Mouse (Mus musculus) liver, adult 2 months (tissue): Measurements from ENCODE around the gene Dusp27. TPM values are rescaled to one million over a fixed set of nuclear protein-coding genes. Genes with fewer than 3 reads are reported as not detected.

Source experiments
- DNase-seq: peaks from one replicate; pipeline ENCODE4 v3.0.0-alpha.2; 2011; ENCODE audit warnings: low read depth, low spot score; ENCODE audit errors: extremely low read depth
- H3K27ac ChIP-seq: fragments of 200-500 bp; replicated peaks from 2 replicates; pipeline ENCODE4 v1.5.1; 2012; ENCODE audit warnings: low read depth, mild to moderate bottlenecking, control low read depth, inconsistent platforms, low read length; ENCODE audit not compliant: insufficient read depth
- H3K27me3 ChIP-seq: fragments of 200-500 bp; 2 replicates; pipeline ENCODE4 v1.6.1; 2012; ENCODE audit warnings: mild to moderate bottlenecking, moderate library complexity, low read length, inconsistent platforms; ENCODE audit not compliant: control insufficient read depth, insufficient read depth
- H3K36me3 ChIP-seq: fragments of 200-500 bp; 2 replicates; pipeline ENCODE4 v1.6.1; 2012; ENCODE audit warnings: low read length, inconsistent platforms; ENCODE audit not compliant: control insufficient read depth, insufficient read depth
- H3K4me1 ChIP-seq: fragments of 200-500 bp; 2 replicates; pipeline ENCODE4 v1.6.1; 2011; ENCODE audit warnings: low read length; ENCODE audit not compliant: control insufficient read depth, insufficient read depth
- H3K4me3 ChIP-seq: fragments of 200-500 bp; 2 replicates; pipeline ENCODE4 v1.5.1; 2011; ENCODE audit warnings: low read depth, mild to moderate bottlenecking, control low read depth, low read length, moderate library complexity; ENCODE audit not compliant: insufficient read depth
- H3K79me2 ChIP-seq: fragments of 200-500 bp; 2 replicates; pipeline ENCODE4 v1.6.1; 2012; ENCODE audit warnings: inconsistent platforms, mild to moderate bottlenecking, low read length, moderate library complexity; ENCODE audit not compliant: control insufficient read depth, insufficient read depth
- H3K9ac ChIP-seq: fragments of 200-500 bp; 2 replicates; pipeline ENCODE4 v1.6.1; 2012; ENCODE audit warnings: low read depth, mild to moderate bottlenecking, control low read depth, inconsistent platforms, low read length
- CTCF ChIP-seq: fragments of 200-500 bp; IDR thresholded peaks from 2 replicates; pipeline ENCODE4 v1.5.1; 2011; ENCODE audit warnings: low read depth, low read length, control low read depth
- POLR2A ChIP-seq: fragments of 200-500 bp; IDR thresholded peaks from 2 replicates; pipeline ENCODE4 v1.6.1; 2011; ENCODE audit warnings: low read length, control low read depth; ENCODE audit not compliant: insufficient read depth; ENCODE audit errors: extremely low read depth
- WGBS: fragments of 180-500 bp; shearing (Covaris S2); methylation state at CpG from one replicate; pipeline ENCODE4 v1.1.7; 2018; 5-methylcytosine and 5-hydroxymethylcytosine counted together
- polyA plus RNA-seq: library from polyadenylated mRNA; depleted of rRNA; stranded (reverse); fragments of >200 nt; gene quantifications from 2 replicates; pipeline ENCODE4 v1.2.3, GENCODE M21; 2012
- total RNA-seq: library from RNA; depleted of rRNA; stranded (reverse); fragments of >200 nt; gene quantifications from 2 replicates; pipeline ENCODE4 v1.2.3, GENCODE M21; 2014

Dusp27 gene
- total and polyA plus RNA-seq, 2 experiments, result not detected

DNA sequence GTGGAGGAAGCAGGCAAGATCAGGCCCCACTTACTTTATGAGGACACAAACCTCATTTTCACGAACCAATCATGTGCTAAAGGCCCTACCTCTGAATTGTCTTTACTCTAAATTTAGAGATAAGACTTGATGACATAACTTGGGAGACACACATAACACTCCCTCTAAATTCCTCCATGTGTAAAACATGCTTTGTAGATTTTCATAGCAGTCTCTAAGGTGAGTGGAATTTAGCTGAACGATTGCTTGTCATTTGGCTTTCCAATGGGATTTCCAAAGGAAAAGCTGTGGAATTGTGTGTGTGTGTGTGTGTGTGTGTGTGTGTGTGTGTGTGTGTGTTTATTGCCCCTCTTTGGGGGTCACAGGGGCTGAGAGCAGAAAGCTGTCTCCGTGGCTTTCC lies 38.4 kb downstream of the Dusp27 start:
- no peaks in the 10 kb centered on the region for H3K36me3 ChIP-seq
- TF ChIP-seq POLR2A (no peak), CTCF (no peak)
- H3K27me3 ChIP-seq, result no peaks in the 10 kb centered on the region
- no peak overlapping the region for H3K27ac ChIP-seq
- H3K79me2 ChIP-seq, result no peaks in the 10 kb centered on the region
- no peak overlapping the region for H3K4me3 ChIP-seq
- DNase-seq, result no peak
- WGBS, result 72% methylated on average over 3 of the region's 3 CpGs
- H3K4me1 ChIP-seq, result no peaks in the 10 kb centered on the region
- H3K9ac ChIP-seq, result no peak overlapping the region

DNA sequence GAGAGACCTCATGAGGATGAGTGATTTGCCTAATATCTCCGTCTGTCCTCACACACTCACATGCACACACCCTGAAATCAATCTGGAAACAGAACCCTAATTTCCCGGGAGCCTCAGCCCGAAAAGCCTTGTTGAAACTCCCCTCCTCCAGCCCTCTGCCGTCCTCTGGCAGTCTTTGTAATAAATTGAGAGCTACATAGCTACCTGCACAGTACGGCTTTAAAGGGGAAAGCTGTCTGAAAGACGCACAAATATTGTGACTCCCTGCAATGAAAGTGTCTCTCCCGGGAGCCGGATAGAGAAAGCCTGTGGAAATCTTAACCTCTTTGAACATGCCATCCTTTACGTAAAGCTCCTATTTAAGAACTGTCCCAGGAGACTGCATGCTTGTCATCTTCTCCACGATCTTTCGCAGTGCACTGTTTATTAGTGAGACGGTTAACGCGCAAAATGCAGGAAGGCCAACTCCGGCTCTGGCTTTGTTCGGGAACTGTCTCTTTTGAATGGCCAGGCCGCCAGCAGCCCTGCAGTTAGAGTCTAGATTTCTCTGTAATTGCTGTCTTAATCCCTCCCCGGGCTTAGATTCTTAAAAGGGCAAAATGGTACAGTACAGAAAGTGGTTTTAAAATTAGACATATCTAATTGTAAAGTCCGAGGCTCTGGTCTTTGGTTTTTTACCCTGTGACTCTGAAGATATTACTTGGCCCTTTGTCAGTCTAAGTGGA lies 39.1 kb downstream of the Dusp27 start:
- TF ChIP-seq CTCF (no peak), POLR2A (no peak)

DNA sequence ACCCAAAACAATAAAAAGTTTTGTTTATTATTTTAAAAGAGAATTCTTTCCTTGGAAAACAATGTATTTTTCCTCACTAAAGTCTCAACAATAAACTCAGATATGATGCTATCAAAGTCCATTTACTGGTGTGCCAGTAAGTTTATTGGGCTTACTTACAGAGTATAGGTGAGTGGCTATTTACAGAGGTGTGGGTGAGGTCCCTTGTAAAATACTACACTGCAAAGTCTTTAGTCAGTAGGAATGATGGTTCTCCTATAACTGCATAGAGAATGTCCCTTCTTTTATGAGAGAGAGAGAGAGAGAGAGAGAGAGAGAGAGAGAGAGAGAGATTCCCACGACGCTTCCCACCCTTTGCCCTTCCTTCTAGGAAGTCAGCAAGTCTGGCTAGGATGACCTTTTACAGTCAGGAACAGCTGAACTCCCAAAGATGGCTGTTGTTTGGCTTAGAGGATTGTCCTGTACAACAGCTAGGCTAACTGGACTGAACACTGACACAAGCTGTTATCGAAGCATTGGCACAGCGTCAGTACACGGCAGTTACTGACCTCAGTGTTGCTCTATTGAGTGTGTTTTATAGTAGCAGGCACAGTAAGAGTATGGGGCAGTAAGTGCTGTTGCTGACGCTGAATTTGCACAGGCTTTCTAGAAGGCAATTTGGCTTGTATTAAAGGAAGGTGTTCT lies 50.5 kb downstream of the Dusp27 start:
- 65% methylated on average over 6 of the region's 6 CpGs for WGBS
- TF ChIP-seq POLR2A, result no peak
- TF ChIP-seq CTCF, result no peak
- no peaks in the 10 kb centered on the region for H3K79me2 ChIP-seq
- no peak overlapping the region for H3K9ac ChIP-seq
- no peaks in the 10 kb centered on the region for H3K36me3 ChIP-seq
- no peaks in the 10 kb centered on the region for H3K27me3 ChIP-seq
- no peak overlapping the region for H3K4me3 ChIP-seq
- no peak overlapping the region for H3K27ac ChIP-seq
- peak; percentile 1 for DNase-seq
- H3K4me1 ChIP-seq, result no peaks in the 10 kb centered on the region

More for the DNA sequence above, 39.1 kb downstream of the Dusp27 start:
- 92% methylated on average over 19 of the region's 19 CpGs for WGBS
- no peaks in the 10 kb centered on the region for H3K4me1 ChIP-seq
- no peak overlapping the region for H3K9ac ChIP-seq
- H3K27me3 ChIP-seq, result no peaks in the 10 kb centered on the region
- no peak overlapping the region for H3K4me3 ChIP-seq
- H3K27ac ChIP-seq, result no peak overlapping the region
- no peaks in the 10 kb centered on the region for H3K36me3 ChIP-seq
- no peak for DNase-seq
- no peaks in the 10 kb centered on the region for H3K79me2 ChIP-seq

DNA sequence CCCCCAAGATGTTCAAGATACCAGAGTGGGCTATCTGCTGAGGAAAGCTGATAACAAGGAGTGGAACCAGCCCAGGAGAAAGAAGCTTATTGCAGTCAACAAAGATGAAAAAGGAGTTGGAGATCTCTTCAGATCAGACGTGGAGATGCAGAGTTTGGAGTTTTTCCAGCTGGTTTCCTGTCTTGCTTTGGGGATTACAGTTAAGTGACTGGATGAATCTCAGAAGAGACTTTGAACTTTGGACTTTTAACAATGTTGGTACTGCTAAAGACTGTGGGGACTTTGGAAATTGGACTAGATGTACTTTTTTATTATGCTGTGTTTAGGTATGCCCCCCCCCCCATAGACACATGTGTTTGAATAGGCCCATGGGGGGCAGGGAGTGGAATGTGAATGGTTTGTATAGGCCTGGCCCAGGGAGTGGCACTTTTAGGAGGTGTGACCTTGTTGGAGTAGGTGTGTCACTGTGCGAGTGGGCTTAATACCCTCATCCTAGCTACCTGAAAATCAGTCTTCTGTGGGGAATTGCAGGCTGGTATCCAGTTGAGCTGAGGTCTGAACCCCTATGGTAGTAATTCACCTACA lies 59.8 kb downstream of the Dusp27 start:
- TF ChIP-seq CTCF (no peak), POLR2A (no peak)
- WGBS, result 68% methylated on average over 2 of the region's 2 CpGs

DNA sequence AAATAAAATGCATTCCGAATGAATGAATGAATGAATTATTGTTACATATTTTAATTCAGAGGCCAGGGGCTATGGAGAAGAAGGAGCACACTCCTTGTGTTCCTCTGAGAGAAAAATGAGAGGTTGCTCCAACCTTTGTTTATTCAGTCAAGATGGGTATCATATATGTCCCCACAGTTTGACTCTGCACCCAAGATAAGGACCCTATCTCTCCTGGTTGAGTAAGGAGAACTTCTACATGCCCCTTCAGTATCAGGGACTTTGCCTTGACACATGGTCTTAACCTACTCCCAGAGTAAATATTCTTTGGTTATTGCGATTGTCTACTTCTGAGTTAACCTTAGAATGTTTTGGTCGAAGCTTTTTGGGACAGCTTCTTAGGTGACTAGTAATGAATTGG lies 63.9 kb downstream of the Dusp27 start:
- 88% methylated on average over 3 of the region's 3 CpGs for WGBS
- no peak overlapping the region for H3K9ac ChIP-seq

More for the DNA sequence above, 59.8 kb downstream of the Dusp27 start:
- no peak overlapping the region for H3K27ac ChIP-seq
- no peaks in the 10 kb centered on the region for H3K27me3 ChIP-seq
- H3K36me3 ChIP-seq, result no peaks in the 10 kb centered on the region
- H3K9ac ChIP-seq, result no peak overlapping the region
- no peak overlapping the region for H3K4me3 ChIP-seq
- DNase-seq, result peak; percentile 14
- no peaks in the 10 kb centered on the region for H3K79me2 ChIP-seq
- H3K4me1 ChIP-seq, result no peaks in the 10 kb centered on the region

DNA sequence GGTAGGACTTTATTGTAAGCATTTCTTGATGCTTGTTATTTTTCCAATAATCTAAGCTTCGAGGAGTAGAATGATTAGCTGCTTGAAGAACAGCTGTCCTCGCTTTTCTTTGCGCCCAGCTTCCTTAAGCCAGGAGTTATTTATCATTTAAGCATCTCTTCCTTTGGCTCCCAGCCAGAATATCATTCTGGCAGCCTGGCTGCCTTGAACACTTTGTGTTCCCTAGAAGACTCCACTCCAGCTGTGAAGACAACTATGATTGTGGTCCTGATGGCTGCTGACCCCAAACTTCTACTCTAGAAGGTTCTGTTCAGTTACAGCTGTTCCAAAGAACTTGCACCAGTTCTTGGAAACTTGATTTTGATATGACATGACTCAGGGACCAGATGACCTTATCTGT lies 66.2 kb downstream of the Dusp27 start:
- H3K4me1 ChIP-seq, result no peaks in the 10 kb centered on the region
- no peak for DNase-seq
- no peak overlapping the region for H3K4me3 ChIP-seq
- H3K27me3 ChIP-seq, result peaks cover 2% of the 10 kb centered on the region; the same call in 1 of the 2 replicates
- no peak overlapping the region for H3K27ac ChIP-seq
- no peaks in the 10 kb centered on the region for H3K36me3 ChIP-seq
- no peak overlapping the region for H3K9ac ChIP-seq
- WGBS, result 81% methylated on average over 3 of the region's 3 CpGs
- H3K79me2 ChIP-seq, result no peaks in the 10 kb centered on the region
- TF ChIP-seq CTCF, result no peak
- no peak for TF ChIP-seq POLR2A

More for the DNA sequence above, 63.9 kb downstream of the Dusp27 start:
- DNase-seq, result no peak
- H3K4me3 ChIP-seq, result no peak overlapping the region
- no peaks in the 10 kb centered on the region for H3K4me1 ChIP-seq
- H3K27me3 ChIP-seq, result no peaks in the 10 kb centered on the region; the same call in 1 of the 2 replicates
- H3K36me3 ChIP-seq, result no peaks in the 10 kb centered on the region
- no peaks in the 10 kb centered on the region for H3K79me2 ChIP-seq
- no peak for TF ChIP-seq POLR2A
- TF ChIP-seq CTCF, result no peak
- H3K27ac ChIP-seq, result no peak overlapping the region
